Mouse (Mus musculus) hindbrain, embryonic 10.5 days (tissue): Measurements from ENCODE around the gene Klf9. TPM values are rescaled to one million over a fixed set of nuclear protein-coding genes. Genes with fewer than 3 reads are reported as not detected.

ENCODE experiments used
- DNase-seq: peaks from one replicate; pipeline ENCODE4 v3.0.0-alpha.2; 2017; ENCODE audit warnings: low spot score
- H3K27ac ChIP-seq: fragments of 300-500 bp; sonication (generic); 2 replicates; pipeline ENCODE4 v1.5.1; 2016; ENCODE audit warnings: mild to moderate bottlenecking, moderate library complexity
- H3K27me3 ChIP-seq: fragments of 300-500 bp; sonication (generic); 2 replicates; pipeline ENCODE4 v1.6.1; 2016; ENCODE audit warnings: mild to moderate bottlenecking; ENCODE audit not compliant: poor library complexity, insufficient read depth, severe bottlenecking
- H3K36me3 ChIP-seq: fragments of 300-500 bp; sonication (generic); 2 replicates; pipeline ENCODE4 v1.6.1; 2016; ENCODE audit warnings: mild to moderate bottlenecking, moderate library complexity
- H3K4me1 ChIP-seq: fragments of 300-500 bp; sonication (generic); replicated peaks from 2 replicates; pipeline ENCODE4 v1.6.1; 2016; ENCODE audit warnings: mild to moderate bottlenecking
- H3K4me3 ChIP-seq: fragments of 300-500 bp; sonication (generic); 2 replicates; pipeline ENCODE4 v1.5.1; 2016; ENCODE audit warnings: mild to moderate bottlenecking, moderate library complexity
- H3K9me3 ChIP-seq: fragments of 300-500 bp; sonication (generic); 2 replicates; pipeline ENCODE4 v1.6.1; 2016; ENCODE audit warnings: mild to moderate bottlenecking, moderate library complexity
- WGBS: fragments of 180-500 bp; shearing (Covaris S2); methylation state at CpG from one replicate; pipeline ENCODE4 v1.1.7; 2016; 5-methylcytosine and 5-hydroxymethylcytosine counted together
- polyA plus RNA-seq: library from polyadenylated mRNA; unstranded; fragments of >200 nt; fragmentation: Nextera tagmentation; extraction: Ambion mirVana; gene quantifications from 2 replicates; pipeline ENCODE4 v1.2.1, GENCODE M21; 2016

Klf9 gene
- polyA plus RNA-seq, 1 experiment from 2014 or later = 1.1 TPM

DNA sequence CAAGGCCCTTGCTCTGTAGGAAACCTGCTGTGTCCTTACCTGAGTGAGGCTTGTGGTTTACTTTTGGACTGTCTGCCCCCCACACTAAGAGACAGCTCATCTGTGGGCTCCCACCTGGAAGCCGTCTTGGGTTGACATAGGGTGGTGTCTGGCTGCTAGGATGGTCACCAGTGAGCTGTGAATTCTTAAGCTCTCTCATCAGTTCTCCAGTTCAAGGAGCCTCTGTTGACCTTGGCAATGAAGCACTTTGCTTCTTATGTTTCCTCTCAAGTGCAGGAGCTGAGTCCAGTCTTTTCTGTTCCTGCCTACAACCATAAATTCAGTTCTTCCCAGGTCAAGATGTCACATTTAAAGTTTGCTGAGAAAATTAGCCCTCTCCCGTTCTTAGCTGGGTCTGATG, 34.5 kb downstream of the Klf9 start:
- DNase-seq = no peak
- Histone ChIP-seq H3K27me3 (no peaks in the 10 kb centered on the region), H3K27ac (no peak overlapping the region), H3K36me3 (0 out of 2 replicates have a peak, but pooled peaks cover under 1% of the 10 kb centered on the region), H3K4me1 (no peaks in the 10 kb centered on the region), H3K4me3 (no peak overlapping the region), H3K9me3 (0 out of 2 replicates have a peak, but pooled peaks cover 2% of the 10 kb centered on the region)
- 77% methylated on average over 2 of the region's 2 CpGs for WGBS

DNA sequence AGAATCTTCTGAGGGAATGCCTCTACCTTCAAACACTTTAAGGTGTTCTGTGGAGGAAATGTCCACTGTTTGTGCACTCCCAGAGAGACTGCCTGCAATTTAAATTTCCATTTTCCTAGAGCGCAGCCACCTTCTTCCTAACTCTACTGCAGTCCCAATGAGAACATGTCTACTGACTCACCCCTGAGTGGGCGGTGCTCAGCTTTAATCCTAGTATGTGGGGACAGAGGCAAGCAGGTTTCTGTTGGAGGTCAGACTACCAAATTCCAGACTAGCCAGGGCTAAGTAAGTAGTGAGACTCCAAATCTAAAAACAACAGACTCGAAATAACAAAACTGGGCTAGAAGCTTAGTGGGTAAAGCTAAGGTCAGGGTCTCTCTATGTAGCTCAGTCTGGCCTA, 37.5 kb downstream of the Klf9 start:
- 0 out of 2 replicates have a peak, but pooled peaks cover 4% of the 10 kb centered on the region for H3K36me3 ChIP-seq
- no peak for DNase-seq
- 90% methylated on average over 3 of the region's 3 CpGs for WGBS
- no peaks in the 10 kb centered on the region for H3K27me3 ChIP-seq
- no peak overlapping the region for H3K27ac ChIP-seq
- H3K4me3 ChIP-seq = no peak overlapping the region
- H3K4me1 ChIP-seq = no peaks in the 10 kb centered on the region
- no peaks in the 10 kb centered on the region for H3K9me3 ChIP-seq

DNA sequence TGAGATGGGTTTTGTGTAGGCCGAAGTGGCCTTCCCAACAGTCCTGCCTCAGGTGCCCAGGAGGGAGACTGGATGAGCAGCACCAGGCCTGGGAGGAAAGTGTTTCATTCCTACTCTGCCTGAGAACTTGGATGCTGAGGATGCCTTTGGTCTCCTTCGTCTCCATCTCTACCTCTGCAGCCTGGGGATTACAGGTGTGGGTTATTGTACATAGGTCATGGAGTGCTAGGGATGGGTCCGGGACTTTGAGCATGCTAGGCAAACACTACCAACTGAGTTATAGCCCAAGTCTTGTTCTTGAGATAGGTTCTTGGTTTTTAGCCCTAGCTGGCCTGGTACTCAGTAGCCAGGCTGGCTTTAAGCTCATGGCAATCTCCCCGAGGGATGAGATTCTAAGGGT, 42.5 kb downstream of the Klf9 start:
- Histone ChIP-seq H3K9me3 (no peaks in the 10 kb centered on the region), H3K4me3 (no peak overlapping the region), H3K27ac (no peak overlapping the region), H3K36me3 (peaks cover 12% of the 10 kb centered on the region; the same call in 1 of the 2 replicates), H3K27me3 (no peaks in the 10 kb centered on the region), H3K4me1 (no peaks in the 10 kb centered on the region)
- WGBS = 90% methylated on average over 4 of the region's 4 CpGs
- DNase-seq = no peak

DNA sequence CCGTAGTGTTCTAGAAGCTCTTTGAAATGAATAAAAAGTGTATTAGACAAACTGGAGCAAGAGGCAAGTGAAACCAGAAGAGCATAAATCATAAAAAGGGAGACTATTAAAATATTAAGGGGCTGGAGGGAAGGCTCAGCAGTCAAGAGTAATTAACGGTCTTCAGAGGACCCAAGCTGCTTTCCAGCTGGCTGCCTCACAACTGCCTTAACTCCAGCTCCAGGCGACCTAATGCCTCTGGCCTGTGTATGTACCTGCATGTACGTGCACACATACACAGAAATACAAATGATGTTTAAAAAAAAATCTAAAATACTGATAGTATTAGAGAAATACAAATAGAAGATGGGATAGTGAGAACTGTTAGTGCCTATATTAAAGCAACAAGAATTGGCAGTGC, 43.0 kb downstream of the Klf9 start:
- WGBS = 91% methylated on average over 4 of the region's 4 CpGs
- Histone ChIP-seq H3K4me3 (no peak overlapping the region), H3K9me3 (no peaks in the 10 kb centered on the region), H3K27ac (no peak overlapping the region), H3K4me1 (no peaks in the 10 kb centered on the region), H3K36me3 (peaks cover 12% of the 10 kb centered on the region; the same call in 1 of the 2 replicates), H3K27me3 (no peaks in the 10 kb centered on the region)
- DNase-seq = no peak

DNA sequence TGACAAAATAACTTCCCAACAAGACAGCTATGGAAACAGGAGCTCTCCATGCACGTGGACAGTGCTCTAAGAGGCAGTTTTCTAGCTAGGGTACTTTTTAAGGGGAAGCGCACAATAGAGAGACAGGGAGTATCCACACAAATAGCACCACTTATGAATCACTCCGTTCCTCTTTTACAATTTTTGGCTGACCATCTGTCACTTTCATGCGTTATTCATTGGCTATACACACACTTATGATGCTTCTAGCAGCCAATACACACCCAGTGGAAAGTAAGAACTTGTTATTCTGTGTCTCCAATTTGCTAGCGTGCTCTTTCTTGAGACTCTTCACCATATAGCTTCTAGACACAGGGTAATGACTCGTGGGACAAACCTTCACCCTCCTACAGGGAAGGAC, 46.7 kb downstream of the Klf9 start:
- Histone ChIP-seq H3K9me3 (no peaks in the 10 kb centered on the region), H3K27me3 (no peaks in the 10 kb centered on the region)
- no peak for DNase-seq

DNA sequence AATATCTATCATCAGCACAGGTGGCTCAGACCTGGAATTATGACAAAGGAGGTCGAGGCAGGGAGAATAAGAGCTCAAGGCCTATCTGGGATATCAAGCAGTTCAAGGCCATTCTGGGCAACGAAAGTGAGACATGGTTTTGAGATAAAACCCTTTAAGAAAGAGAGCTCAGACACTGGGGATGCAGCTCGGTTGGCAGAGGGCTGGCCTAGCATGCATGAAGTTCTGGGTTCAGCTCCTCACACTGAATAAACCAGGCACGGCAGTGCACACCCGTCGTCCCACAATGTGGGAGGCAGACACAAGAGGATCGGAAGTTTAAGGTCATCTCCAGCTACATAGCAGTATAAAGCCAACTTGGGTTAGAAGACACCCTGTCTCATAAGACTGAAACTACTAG, 48.0 kb downstream of the Klf9 start:
- Histone ChIP-seq H3K27me3 (no peaks in the 10 kb centered on the region), H3K36me3 (peaks cover 18% of the 10 kb centered on the region; the same call in 1 of the 2 replicates), H3K9me3 (no peaks in the 10 kb centered on the region), H3K4me3 (no peak overlapping the region), H3K27ac (no peak overlapping the region), H3K4me1 (no peaks in the 10 kb centered on the region)
- no peak for DNase-seq
- whole genome bisulfite sequencing = 93% methylated on average over 7 of the region's 7 CpGs

More for the DNA sequence above, 46.7 kb downstream of the Klf9 start:
- 84% methylated on average over 6 of the region's 6 CpGs for WGBS
- Histone ChIP-seq H3K36me3 (peaks cover 18% of the 10 kb centered on the region; the same call in 1 of the 2 replicates), H3K4me3 (no peak overlapping the region), H3K27ac (no peak overlapping the region), H3K4me1 (no peaks in the 10 kb centered on the region)

DNA sequence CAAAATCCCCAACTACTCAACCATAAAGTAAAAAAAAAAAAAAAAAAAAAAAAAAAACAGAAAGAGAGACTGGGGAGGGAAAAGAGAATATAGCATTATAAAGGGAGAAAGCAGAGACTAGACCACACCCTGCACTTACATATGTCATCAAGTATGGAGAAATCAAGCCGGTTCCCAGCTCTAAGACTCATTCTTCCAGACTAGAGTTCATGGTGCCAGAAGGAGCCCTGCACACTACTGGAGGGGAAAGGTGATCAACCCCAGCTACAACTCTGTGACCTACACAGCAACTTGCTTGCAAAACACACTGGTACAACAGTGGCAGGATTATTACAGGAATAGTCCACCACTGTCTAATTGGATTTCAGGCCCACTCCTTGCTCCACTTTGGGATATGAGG, 48.7 kb downstream of the Klf9 start:
- no peaks in the 10 kb centered on the region for H3K27me3 ChIP-seq
- peaks cover 15% of the 10 kb centered on the region; the same call in 1 of the 2 replicates for H3K36me3 ChIP-seq
- WGBS = 93% methylated on average over 1 of the region's 1 CpGs
- H3K4me3 ChIP-seq = no peak overlapping the region
- no peak overlapping the region for H3K27ac ChIP-seq
- no peaks in the 10 kb centered on the region for H3K4me1 ChIP-seq
- no peak for DNase-seq
- H3K9me3 ChIP-seq = no peaks in the 10 kb centered on the region

DNA sequence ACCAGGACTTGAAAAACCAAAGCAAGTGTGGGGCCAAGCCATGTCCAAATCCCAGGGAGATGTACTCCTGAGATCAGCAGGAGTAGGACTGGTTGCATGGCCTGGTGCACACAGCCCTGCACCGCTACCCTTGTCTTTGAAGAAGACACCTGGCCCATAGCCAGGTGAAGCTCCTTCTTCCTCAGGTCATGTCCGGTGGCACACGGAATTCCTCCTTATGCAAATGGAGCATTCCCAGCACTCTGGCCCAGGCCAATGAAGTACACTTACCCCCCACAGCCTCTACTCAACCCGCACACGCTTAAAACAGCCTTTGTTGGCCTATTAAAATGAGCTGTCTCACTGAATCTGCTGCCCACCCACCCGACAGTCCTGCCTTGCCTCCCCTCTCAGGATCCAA, 50.5 kb downstream of the Klf9 start:
- Histone ChIP-seq H3K9me3 (no peaks in the 10 kb centered on the region), H3K27ac (no peak overlapping the region), H3K27me3 (no peaks in the 10 kb centered on the region), H3K4me1 (no peaks in the 10 kb centered on the region), H3K36me3 (peaks cover 14% of the 10 kb centered on the region), H3K4me3 (no peak overlapping the region)
- DNase-seq = no peak
- 95% methylated on average over 6 of the region's 6 CpGs for WGBS

DNA sequence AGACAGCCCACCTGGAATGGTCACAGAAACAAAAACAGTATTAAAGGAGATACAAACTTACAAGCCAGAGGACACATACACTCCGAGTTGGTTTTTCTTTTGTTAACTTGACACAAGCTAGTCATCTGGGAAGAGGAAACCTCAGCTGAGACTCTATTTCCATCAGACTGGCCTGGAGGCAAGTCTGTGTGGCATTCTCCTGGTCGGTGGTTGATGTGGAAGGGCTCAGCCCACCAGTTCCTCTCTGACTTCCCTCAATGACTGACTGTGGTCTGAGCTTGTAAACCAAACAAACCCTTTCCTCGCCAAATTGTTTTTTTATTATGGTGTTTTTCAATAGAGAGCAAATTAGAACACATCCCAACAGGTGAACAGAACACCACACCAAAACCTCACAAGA, 52.0 kb downstream of the Klf9 start:
- no peak for DNase-seq
- no peaks in the 10 kb centered on the region for H3K4me1 ChIP-seq
- H3K27me3 ChIP-seq = no peaks in the 10 kb centered on the region
- H3K36me3 ChIP-seq = peaks cover 26% of the 10 kb centered on the region
- no peaks in the 10 kb centered on the region for H3K9me3 ChIP-seq
- no peak overlapping the region for H3K4me3 ChIP-seq
- no peak overlapping the region for H3K27ac ChIP-seq
- 87% methylated on average over 3 of the region's 3 CpGs for WGBS

DNA sequence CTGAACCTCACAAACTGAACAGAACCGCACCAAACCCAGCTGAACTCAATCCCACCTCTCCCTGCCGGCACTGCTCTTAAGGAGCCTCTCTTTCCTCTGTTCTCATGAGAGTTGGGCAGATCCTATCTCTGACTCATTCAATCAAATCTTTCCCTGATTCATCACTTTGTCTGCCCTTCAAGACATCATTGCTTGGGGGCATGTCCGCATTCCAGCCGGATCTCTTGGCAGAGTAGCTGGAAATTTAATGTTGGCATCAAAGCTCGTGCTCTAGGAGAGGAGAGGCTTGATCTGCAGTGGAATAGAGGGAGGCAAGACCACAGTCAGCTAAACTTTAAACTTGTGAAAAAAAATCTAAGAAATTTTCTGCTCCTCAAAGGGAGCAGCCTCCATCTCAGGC, 61.1 kb downstream of the Klf9 start:
- no peak overlapping the region for H3K27ac ChIP-seq
- no peak overlapping the region for H3K4me3 ChIP-seq
- no peak for DNase-seq
- peaks cover 12% of the 10 kb centered on the region; the same call in 1 of the 2 replicates for H3K9me3 ChIP-seq
- H3K36me3 ChIP-seq = peaks cover 75% of the 10 kb centered on the region
- H3K27me3 ChIP-seq = no peaks in the 10 kb centered on the region
- WGBS = 94% methylated on average over 5 of the region's 5 CpGs
- H3K4me1 ChIP-seq = no peaks in the 10 kb centered on the region

DNA sequence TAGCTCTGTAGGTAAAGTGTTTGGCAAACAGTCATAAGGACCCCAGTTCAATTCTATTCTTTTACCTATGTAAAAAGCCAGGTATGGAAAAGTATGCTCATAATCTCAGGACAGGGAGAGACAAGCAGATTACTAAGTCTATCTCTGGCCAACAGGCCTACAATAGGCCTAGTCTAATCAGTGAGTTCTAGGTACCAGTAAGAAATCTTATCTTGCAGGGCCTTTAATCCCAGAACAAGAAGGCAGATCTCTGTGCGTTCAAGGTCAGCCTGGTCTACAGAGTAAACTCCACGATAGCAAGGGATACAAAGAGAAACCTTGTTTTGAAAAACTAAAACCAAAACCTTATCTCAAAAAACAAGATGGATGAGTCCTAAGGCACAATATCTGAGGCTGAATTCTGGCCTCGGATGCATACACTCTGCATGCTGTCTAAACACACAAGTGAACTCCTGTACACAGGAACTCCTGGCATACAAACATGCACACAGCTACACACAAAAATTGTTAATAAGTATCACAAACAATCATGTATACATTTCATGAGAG, 62.6 kb downstream of the Klf9 start:
- H3K4me1 ChIP-seq = no peaks in the 10 kb centered on the region
- H3K27me3 ChIP-seq = no peaks in the 10 kb centered on the region
- H3K4me3 ChIP-seq = no peak overlapping the region
- H3K9me3 ChIP-seq = peaks cover 12% of the 10 kb centered on the region; the same call in 1 of the 2 replicates
- peaks cover 72% of the 10 kb centered on the region for H3K36me3 ChIP-seq
- no peak for DNase-seq
- no peak overlapping the region for H3K27ac ChIP-seq
- WGBS = 95% methylated on average over 3 of the region's 3 CpGs

DNA sequence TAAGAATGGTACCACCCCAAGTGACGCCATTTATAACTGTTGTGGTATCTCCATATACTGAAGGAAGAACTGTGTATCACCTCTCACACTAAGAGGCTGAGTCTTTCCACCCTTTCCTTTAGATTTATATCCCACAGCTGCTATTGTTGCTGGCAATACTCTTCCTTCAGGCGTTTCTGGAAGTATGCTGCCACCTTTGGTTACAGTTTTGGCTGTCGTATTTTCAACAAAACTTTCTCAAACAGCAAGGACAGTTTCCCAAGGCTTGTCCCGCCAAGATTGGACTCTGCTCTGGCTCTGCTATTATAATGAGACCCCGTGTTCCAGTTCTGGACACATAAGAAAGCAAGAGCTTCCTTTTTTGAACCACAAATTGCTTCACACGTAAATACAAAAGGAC, 70.3 kb downstream of the Klf9 start:
- Histone ChIP-seq H3K4me1 (no peaks in the 10 kb centered on the region), H3K9me3 (no peaks in the 10 kb centered on the region), H3K4me3 (no peak overlapping the region), H3K27me3 (no peaks in the 10 kb centered on the region), H3K36me3 (peaks cover 84% of the 10 kb centered on the region), H3K27ac (no peak overlapping the region)
- DNase-seq = no peak
- 88% methylated on average over 6 of the region's 6 CpGs for WGBS

DNA sequence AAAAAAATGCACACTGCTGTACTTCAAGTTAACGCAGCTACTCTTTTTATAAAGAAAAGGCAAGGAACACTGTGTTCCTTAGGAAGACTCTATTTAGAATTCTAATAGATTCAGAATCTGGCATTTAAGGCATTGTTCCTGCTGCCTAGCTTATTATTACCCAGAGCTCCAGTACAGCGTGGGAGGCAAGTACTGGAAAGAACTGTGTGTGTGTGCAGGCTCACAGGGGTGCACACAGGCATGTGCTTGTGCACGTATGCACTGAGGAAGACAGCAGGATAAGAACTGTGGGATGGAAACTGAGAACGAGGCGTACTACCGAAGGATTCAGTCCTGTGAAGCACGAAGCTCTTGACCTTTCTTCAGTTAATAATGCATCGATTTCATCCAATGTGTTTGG, 73.3 kb downstream of the Klf9 start:
- Histone ChIP-seq H3K9me3 (no peaks in the 10 kb centered on the region), H3K36me3 (peaks cover 93% of the 10 kb centered on the region), H3K27me3 (no peaks in the 10 kb centered on the region), H3K4me3 (no peak overlapping the region), H3K4me1 (no peaks in the 10 kb centered on the region), H3K27ac (no peak overlapping the region)
- WGBS = 89% methylated on average over 8 of the region's 8 CpGs
- DNase-seq = no peak
